Mouse (Mus musculus): Measurements from ENCODE around the gene Armc10. TPM values are rescaled to one million over a fixed set of nuclear protein-coding genes. Genes with fewer than 3 reads are reported as not detected.
"Not testable (repeated sequence)": the region's sequence is repeated elsewhere in the genome, so short reads cannot be mapped to it uniquely, and the experiment has no call there.

The Armc10 gene
- 75.4 and 80.1 TPM in 2 replicates for polyA plus RNA-seq (2016; fragmentation: Nextera tagmentation; extraction: Ambion mirVana)

- Histone ChIP-seq H3K4me1 (peaks cover 18% of the 10 kb centered on the region), H3K9ac (peak within 1 kb of the TSS; percentile 92), H3K27ac (peak within 1 kb of the TSS; percentile 96), H3K36me3 (replicated peaks) (peaks cover 27% of the 10 kb centered on the region), H3K9me3 (no peaks in the 10 kb centered on the region), H3K4me2 (peak within 1 kb of the TSS; percentile 84), H3K4me3 (replicated peaks) (peak within 1 kb of the TSS; percentile 92), H3K27me3 (peaks cover 10% of the 10 kb centered on the region)
- 1% methylated on average over 39 of the region's 40 CpGs for WGBS
- peak; percentile 97 for ATAC-seq (ENCODE audit: low FRiP score)
Observed at GRCm38 (mm10) chr5:21645439-21646132, at the start of gene Armc10, which contains the start of gene Fbxl13. Gene Armc10 (plus strand): TSS chr5:21645813. Gene Fbxl13 (minus strand): TSS chr5:21645634.

- H3K9me3 ChIP-seq; H3K27me3 ChIP-seq; ATAC-seq (ENCODE audit: low FRiP score); H3K4me3 ChIP-seq (replicated peaks); H3K4me1 ChIP-seq; H3K4me2 ChIP-seq; H3K9ac ChIP-seq; H3K36me3 ChIP-seq (replicated peaks); H3K27ac ChIP-seq: not testable (repeated sequence)
- WGBS, result 76% methylated on average over 2 of the region's 2 CpGs
Observed at GRCm38 (mm10) chr5:21599536-21599935, 46.1 kb upstream of the Armc10 start.

- Histone ChIP-seq H3K27me3 (no peaks in the 10 kb centered on the region), H3K4me1 (no peaks in the 10 kb centered on the region), H3K4me3 (replicated peaks) (no peak overlapping the region), H3K4me2 (no peak overlapping the region), H3K27ac (no peak overlapping the region), H3K36me3 (replicated peaks) (no peaks in the 10 kb centered on the region), H3K9me3 (no peaks in the 10 kb centered on the region), H3K9ac (no peak overlapping the region)
- 93% methylated on average over 4 of the region's 4 CpGs for WGBS
- no peak for ATAC-seq (ENCODE audit: low FRiP score)
Observed at GRCm38 (mm10) chr5:21599961-21600360, 45.7 kb upstream of the Armc10 start.

- WGBS, result 74% methylated on average over 6 of the region's 6 CpGs
- Histone ChIP-seq H3K27me3 (no peaks in the 10 kb centered on the region), H3K4me3 (replicated peaks) (no peak overlapping the region), H3K4me2 (no peak overlapping the region), H3K36me3 (replicated peaks) (no peaks in the 10 kb centered on the region), H3K9me3 (no peaks in the 10 kb centered on the region), H3K9ac (no peak overlapping the region), H3K27ac (no peak overlapping the region), H3K4me1 (no peaks in the 10 kb centered on the region)
- no peak for ATAC-seq (ENCODE audit: low FRiP score)
Observed at GRCm38 (mm10) chr5:21605936-21606335, 39.7 kb upstream of the Armc10 start.

- no peaks in the 10 kb centered on the region for H3K36me3 ChIP-seq (replicated peaks)
- H3K27me3 ChIP-seq, result no peaks in the 10 kb centered on the region
- no peak for ATAC-seq (ENCODE audit: low FRiP score)
- H3K9ac ChIP-seq, result no peak overlapping the region
- H3K27ac ChIP-seq, result no peak overlapping the region
- H3K9me3 ChIP-seq, result no peaks in the 10 kb centered on the region
- no peaks in the 10 kb centered on the region for H3K4me1 ChIP-seq
- H3K4me3 ChIP-seq (replicated peaks), result no peak overlapping the region
- WGBS, result 79% methylated on average over 12 of the region's 12 CpGs
- no peak overlapping the region for H3K4me2 ChIP-seq
Observed at GRCm38 (mm10) chr5:21608311-21609304, 37.0 kb upstream of the Armc10 start.

- no peak for ATAC-seq (ENCODE audit: low FRiP score)
- H3K9me3 ChIP-seq, result no peaks in the 10 kb centered on the region
- no peaks in the 10 kb centered on the region for H3K27me3 ChIP-seq
- no peak overlapping the region for H3K4me2 ChIP-seq
- no peak overlapping the region for H3K4me3 ChIP-seq (replicated peaks)
- H3K9ac ChIP-seq, result no peak overlapping the region
- no peaks in the 10 kb centered on the region for H3K4me1 ChIP-seq
- 90% methylated on average over 3 of the region's 3 CpGs for WGBS
- H3K36me3 ChIP-seq (replicated peaks), result no peaks in the 10 kb centered on the region
- no peak overlapping the region for H3K27ac ChIP-seq
Observed at GRCm38 (mm10) chr5:21610996-21611395, 34.6 kb upstream of the Armc10 start.

- not testable (repeated sequence) for H3K4me1 ChIP-seq; ATAC-seq (ENCODE audit: low FRiP score); H3K9me3 ChIP-seq; H3K9ac ChIP-seq; H3K4me2 ChIP-seq; H3K27ac ChIP-seq; H3K4me3 ChIP-seq (replicated peaks); H3K36me3 ChIP-seq (replicated peaks); H3K27me3 ChIP-seq
- 96% methylated on average over 11 of the region's 11 CpGs for WGBS
Observed at GRCm38 (mm10) chr5:21614299-21614698, 31.3 kb upstream of the Armc10 start.

GRCm38 (mm10) chr5:21616450-21617009 lies 29.1 kb upstream of the Armc10 start:
- Histone ChIP-seq H3K4me2 (no peak overlapping the region), H3K9ac (no peak overlapping the region), H3K9me3 (no peaks in the 10 kb centered on the region), H3K27me3 (no peaks in the 10 kb centered on the region), H3K4me1 (no peaks in the 10 kb centered on the region), H3K36me3 (replicated peaks) (no peaks in the 10 kb centered on the region), H3K4me3 (replicated peaks) (no peak overlapping the region), H3K27ac (no peak overlapping the region)
- ATAC-seq (ENCODE audit: low FRiP score), result no peak
- 83% methylated on average over 3 of the region's 3 CpGs for WGBS

- Histone ChIP-seq H3K27ac (no peak overlapping the region), H3K36me3 (replicated peaks) (no peaks in the 10 kb centered on the region), H3K4me3 (replicated peaks) (no peak overlapping the region), H3K4me1 (no peaks in the 10 kb centered on the region), H3K27me3 (no peaks in the 10 kb centered on the region), H3K9ac (no peak overlapping the region), H3K4me2 (no peak overlapping the region), H3K9me3 (no peaks in the 10 kb centered on the region)
- no peak for ATAC-seq (ENCODE audit: low FRiP score)
Observed at GRCm38 (mm10) chr5:21625916-21626315, 19.7 kb upstream of the Armc10 start.

GRCm38 (mm10) chr5:21640961-21641360 lies 4.7 kb upstream of the Armc10 start:
- H3K36me3 ChIP-seq (replicated peaks), result no peaks in the 10 kb centered on the region
- H3K9ac ChIP-seq, result no peak overlapping the region
- peaks cover 7% of the 10 kb centered on the region; the same call in 1 of the 2 replicates for H3K4me1 ChIP-seq
- no peak overlapping the region for H3K4me2 ChIP-seq
- H3K4me3 ChIP-seq (replicated peaks), result no peak overlapping the region
- H3K9me3 ChIP-seq, result no peaks in the 10 kb centered on the region
- 5% methylated on average over 1 of the region's 1 CpGs for WGBS
- H3K27ac ChIP-seq, result no peak overlapping the region
- peaks cover 10% of the 10 kb centered on the region for H3K27me3 ChIP-seq
- ATAC-seq (ENCODE audit: low FRiP score), result no peak

- WGBS, result 24% methylated on average over 1 of the region's 1 CpGs
- Histone ChIP-seq H3K4me3 (replicated peaks) (no peak overlapping the region), H3K9me3 (no peaks in the 10 kb centered on the region), H3K27me3 (peaks cover 10% of the 10 kb centered on the region), H3K4me1 (peaks cover 18% of the 10 kb centered on the region), H3K9ac (no peak overlapping the region), H3K36me3 (replicated peaks) (peaks cover 8% of the 10 kb centered on the region), H3K27ac (no peak overlapping the region), H3K4me2 (no peak overlapping the region)
- no peak for ATAC-seq (ENCODE audit: low FRiP score)
Observed at GRCm38 (mm10) chr5:21643606-21644005, 2.0 kb upstream of the Armc10 start.

- Histone ChIP-seq H3K4me2 (peak overlapping the region; percentile 84), H3K27me3 (peaks cover 10% of the 10 kb centered on the region), H3K4me3 (replicated peaks) (peak overlapping the region; percentile 92), H3K9ac (peak overlapping the region; percentile 25), H3K9me3 (no peaks in the 10 kb centered on the region), H3K4me1 (peaks cover 18% of the 10 kb centered on the region), H3K27ac (peak overlapping the region; percentile 65; the same call in 1 of the 2 replicates), H3K36me3 (replicated peaks) (peaks cover 21% of the 10 kb centered on the region)
- WGBS, result 7% methylated on average over 14 of the region's 14 CpGs
- peak; percentile 17 for ATAC-seq (ENCODE audit: low FRiP score)
Observed at GRCm38 (mm10) chr5:21644891-21645438, 648 bp upstream of the Armc10 start.
